Mouse (Mus musculus) embryo, embryonic 11 days (tissue): ENCODE measurements around the gene Lin28a.
"Not testable (repeated sequence)": the region's sequence is repeated elsewhere in the genome, so short reads cannot be mapped to it uniquely, and the experiment has no call there.

Experiments used
- DNase-seq: peaks from one replicate; pipeline ENCODE4 v3.0.0-alpha.2; 2015

Lin28a gene

DNA sequence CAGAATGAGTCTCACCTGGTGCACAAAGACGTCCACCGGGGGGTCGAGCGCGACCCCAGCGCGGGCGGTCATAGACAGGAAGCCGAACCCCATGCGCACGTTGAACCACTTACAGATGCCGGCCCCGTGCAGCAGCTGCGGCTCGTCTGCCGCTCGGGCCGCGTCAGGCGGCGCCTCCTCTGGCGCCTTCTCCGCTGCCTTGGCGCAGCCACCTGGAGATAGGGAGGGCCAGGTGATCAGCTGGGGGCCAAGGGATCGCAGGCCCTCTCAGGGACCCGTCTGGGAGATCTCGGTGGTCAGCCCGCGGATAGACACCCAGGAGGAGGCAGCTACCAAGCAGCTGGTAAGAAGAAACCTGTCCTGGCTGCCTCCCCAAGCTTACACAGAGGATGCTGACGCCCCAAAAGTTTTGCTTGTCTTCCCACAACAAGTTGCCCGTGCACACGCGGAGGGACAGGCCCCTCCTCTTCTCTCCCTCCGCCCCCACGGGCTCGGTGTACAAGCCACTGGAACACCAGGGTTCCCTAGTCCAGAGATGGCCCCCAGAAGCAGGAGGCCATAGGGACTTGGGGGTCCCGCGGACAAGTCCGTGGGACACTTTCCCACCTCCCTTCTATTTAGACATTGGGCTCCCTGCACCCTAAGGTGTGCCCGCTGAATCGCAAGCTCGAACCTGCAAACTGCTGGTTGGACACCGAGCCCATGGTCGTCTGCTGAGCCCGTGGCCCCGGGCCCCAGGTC is 433 bp downstream of the Lin28a start:
- peak; percentile 75 for DNase-seq

DNA sequence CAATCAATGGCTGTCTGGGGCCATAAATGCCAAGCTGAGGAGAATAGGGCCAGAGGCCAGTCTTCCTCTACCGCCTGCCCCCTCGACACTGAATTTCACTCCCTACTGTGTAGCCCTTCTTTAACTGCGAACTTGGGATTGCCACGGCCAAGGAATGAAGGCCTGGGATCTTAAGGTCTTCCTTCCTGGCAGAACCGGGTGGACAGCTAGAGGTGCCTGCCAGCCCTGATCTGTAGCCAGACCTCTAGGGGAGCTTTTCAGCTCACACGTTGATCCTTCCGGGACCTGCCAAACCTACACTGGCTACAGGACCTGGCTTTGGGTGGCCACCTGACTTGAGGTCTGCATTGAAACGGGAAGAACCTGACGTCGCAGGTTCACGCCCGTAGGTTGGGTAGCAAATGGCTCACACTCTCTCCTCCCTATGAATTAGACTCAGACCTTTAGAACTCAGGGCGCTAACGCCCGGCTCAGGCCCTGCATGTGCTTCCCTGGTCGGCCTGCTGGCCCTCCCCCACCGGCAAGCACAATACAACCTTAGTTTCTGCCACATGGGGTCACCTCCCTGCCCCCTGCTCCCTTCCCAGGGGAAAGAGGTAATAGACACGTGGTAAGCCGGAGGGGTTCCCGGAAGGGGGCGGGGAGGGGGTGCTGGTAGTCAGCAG is 1.3 kb downstream of the Lin28a start:
- peak; percentile 77 for DNase-seq

DNA sequence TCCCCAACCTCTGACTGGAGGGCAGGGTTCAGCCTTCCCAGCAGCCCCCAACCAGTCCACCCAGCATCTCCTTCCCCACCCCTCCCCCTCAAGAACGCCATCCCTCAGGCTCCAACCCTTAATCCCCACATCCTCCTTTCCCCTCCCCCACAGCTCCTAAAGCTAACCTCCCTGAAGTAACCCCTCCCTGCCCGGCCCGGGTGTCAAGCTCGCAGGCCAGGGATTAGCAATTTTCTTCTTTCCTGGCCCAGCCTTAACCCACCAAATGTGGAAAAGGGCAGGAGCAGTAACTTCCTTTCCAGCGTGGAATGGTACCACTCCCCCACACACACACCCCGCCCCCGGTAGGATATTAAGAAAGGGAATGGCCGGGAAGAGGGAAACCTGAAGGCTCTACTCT is 1.9 kb downstream of the Lin28a start:
- DNase-seq = peak; percentile 89

DNA sequence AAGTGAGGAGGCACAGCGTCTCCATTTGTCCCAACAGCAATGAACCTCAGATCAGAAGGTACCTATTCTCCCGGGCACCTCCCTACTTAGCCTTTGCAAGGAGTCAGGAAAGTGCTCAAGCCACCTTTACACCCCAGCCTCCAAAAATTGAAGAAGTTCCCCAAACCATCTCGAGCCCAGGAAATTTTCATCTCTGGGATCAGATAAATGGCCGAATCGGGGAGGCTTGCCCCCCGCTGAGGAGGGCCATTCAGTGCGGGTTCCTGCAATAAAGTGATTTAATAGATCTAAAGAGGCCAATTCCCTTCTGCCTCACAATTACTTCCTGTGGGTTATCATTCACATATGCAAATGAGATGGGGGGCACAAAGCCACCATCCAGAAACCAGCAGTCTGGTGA is 2.4 kb downstream of the Lin28a start:
- no peak for DNase-seq

DNA sequence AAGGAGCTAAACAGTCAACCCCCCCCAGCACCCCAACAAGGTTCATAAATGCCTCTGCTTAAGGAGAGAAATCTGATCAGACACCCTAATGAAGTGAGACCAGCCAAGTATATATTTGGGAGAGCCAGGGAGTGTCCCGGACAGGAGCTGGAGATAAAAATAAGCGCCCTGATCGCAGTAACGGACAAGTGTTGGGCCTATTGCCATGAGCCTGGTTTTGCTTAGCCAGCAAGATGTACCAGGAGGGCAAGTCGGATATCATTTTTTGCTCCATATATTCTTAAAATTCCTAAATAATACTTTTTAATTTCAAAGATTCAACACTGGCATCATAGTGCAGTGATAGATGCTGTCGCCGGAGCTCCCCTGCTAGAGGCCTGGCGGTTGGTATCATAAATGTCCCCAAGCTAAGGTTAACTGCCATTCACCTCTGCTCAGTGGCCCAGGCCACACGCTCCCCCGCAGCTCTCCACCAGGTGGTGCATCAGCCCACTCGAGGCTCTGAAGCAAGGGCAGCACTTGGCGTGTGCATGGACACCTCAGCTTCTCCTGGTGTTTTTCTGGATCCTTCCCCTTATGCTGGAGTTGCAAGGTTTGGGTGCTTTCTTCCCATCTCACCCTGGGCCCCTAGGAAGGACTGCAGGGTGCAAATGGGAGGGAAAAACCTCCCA is 5.6 kb downstream of the Lin28a start:
- peak; percentile 65 for DNase-seq

DNA sequence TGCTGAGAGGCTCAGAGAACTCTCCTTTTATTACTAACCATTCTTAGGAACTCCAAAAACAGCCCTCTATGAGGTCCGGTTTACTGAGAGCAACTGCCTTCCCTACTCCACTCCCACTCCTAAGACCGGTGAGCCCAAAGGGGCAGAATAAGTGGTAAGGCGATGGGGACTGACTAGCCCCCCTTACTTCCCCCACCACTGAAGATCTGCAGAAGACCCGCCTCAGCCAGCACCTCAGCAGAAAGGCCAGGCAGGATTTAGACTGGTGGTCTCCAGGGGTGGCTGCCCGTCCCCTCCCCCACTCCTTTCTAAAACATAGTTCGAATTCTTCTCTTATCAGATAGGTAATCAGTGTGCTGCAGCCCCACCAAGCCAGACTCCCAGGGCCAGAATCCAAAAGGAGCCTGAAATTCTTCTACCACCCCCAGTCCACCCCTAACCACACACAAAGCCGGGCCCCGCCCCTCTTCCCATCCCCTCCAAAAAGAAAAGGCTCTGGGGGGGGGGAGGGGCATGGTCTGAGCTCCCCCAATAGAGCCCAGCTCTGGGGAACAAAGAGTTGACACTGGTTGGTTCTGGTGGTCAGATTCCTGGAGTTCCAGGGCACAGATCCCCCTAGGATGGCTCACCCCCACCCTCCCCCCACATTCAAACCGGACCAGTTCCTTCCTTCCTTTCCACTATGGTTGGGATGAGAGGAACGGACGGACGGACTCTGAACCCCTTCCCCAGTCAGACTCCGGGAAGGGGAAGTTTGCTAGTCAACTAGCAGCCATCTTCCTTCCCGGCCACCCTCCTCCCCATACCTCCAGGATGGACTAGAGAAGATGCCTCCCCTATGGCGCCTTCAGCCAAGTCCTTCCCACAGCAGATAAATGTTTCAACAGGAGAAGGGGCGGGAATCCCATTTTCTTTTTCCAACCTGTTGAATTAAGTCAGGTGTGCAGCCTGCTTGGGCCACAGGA is 6.9 kb downstream of the Lin28a start:
- DNase-seq = peak; percentile 65

DNA sequence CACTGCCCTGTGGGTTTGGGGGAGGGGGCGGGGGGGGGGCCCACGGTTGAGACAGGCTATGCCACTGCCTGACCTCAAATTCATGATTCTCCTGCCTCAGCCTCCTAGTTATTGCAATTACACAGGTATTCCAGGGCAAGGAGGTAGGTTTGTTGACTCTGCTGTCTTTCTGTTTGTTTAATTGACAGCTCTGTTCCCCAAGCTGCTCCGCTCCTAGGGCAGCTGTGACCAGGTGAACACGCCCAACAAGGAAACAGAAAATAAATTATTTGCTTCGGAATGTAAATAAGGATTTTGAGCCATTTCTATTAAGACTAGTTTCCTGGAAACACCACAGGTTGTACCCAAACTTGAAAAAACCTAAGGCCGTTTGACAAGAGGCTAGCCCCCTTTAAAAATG is 8.9 kb downstream of the Lin28a start:
- DNase-seq = no peak

DNA sequence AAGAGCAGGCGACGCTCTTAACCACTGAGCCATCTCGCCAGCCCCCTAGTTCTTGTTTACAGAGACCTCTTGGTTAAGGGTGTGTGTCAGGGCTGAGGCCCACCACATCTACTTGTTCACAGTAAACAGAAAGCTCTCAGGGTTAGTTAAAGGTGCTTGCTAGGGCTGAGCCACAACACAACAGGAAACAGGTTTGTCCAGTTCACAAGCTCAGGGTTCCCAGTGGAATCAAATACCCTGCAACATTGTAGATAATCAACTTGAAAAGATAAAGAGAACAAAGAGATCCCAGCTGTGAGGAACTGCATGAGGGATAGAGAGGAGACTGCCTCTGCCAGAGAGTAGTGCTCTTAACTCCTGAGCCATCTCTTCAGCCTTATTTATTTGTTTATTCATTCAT is 11.8 kb downstream of the Lin28a start:
- DNase-seq = no peak

DNA sequence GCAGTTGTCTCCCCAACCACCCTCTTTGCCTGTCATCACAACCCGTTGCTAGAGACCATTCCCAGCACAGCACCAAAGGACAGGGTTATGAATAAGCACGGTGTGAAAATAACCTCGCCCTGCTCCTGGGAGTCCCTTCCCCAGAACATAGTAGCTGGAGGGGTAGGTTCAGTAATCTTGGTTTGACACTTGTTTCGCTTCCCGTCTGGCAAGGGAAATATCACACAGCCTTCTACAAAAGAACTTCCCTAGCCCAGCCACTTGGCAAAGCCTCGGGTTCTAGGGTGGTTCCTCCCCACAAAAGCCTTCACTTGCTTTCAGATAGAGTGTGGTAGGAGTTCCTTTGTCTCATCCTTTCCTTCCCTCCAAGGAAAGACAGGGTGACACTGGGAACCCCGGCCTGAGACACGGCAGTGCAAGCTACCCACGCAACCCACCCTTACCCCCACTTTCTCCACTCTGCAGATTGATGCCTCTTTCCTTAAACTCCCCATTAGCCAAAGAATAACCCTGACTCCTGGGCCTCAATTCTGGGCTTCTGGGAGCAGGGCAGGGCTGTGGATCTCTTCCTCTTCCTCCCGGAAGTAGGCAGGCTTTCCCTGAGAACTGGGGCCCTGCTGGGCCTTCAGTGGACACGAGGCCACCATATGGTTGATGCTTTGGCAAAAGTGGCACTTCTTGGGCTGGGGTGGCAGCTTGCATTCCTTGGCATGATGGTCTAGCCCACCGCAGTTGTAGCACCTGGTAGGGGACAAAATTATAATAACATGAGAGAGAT is 12.9 kb downstream of the Lin28a start:
- DNase-seq = no peak

DNA sequence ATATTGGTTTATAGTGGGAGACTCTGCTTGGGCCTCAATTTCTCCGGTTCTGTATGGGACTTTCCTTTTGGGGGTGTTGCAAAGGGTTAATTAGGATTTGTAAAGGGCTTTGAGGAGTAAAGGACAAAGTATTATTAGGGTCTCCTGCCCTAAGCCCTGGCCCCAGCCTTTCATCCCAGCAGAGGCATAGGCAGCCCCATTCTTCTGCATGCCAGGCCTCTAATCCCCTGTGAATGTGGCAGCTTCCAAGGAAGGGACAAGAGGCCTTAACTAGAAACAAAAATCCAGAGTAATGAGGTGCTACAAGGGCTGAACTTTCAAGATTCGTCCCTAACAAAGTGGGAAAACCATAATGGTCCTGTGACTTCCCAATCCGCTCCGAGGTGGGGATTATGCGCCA is 15.7 kb downstream of the Lin28a start:
- peak; percentile 39 for DNase-seq

DNA sequence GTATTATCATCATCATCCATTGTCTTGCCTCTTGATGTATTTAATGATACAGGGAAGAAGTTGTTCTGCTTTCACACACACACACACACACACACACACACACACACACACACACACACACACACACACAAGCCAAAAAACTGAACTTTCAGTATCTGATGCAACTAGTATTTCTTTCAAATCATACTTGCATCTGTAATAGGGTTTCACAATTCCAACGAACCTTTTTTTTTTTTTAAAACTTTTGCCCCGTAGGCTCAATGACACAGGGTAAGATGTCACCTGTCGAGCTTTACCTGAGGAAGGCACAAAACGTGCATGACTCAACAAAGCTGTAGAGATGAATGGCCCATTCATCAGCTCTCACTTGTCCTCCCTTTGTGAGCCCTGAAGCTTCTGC is 16.4 kb downstream of the Lin28a start:
- DNase-seq = no peak

DNA sequence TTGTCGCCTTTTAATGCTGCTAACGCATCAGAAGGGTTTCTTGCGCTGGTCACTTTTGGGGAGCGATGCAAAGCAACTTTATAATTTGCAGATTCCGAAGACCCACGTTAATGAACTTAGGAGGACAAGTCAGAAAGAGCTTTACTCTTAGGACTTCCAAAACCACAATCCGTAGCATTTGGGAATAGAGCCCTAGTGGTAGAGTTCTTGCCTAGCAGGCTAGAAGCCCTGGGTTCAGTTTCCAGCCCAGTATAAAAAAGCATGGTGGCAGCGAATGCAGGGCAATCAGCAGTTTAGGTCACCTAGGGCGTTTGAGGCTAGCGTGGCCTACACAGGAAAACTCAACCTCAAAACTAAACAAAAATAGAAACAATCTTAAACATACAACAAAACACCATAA is 16.9 kb downstream of the Lin28a start:
- no peak for DNase-seq

DNA sequence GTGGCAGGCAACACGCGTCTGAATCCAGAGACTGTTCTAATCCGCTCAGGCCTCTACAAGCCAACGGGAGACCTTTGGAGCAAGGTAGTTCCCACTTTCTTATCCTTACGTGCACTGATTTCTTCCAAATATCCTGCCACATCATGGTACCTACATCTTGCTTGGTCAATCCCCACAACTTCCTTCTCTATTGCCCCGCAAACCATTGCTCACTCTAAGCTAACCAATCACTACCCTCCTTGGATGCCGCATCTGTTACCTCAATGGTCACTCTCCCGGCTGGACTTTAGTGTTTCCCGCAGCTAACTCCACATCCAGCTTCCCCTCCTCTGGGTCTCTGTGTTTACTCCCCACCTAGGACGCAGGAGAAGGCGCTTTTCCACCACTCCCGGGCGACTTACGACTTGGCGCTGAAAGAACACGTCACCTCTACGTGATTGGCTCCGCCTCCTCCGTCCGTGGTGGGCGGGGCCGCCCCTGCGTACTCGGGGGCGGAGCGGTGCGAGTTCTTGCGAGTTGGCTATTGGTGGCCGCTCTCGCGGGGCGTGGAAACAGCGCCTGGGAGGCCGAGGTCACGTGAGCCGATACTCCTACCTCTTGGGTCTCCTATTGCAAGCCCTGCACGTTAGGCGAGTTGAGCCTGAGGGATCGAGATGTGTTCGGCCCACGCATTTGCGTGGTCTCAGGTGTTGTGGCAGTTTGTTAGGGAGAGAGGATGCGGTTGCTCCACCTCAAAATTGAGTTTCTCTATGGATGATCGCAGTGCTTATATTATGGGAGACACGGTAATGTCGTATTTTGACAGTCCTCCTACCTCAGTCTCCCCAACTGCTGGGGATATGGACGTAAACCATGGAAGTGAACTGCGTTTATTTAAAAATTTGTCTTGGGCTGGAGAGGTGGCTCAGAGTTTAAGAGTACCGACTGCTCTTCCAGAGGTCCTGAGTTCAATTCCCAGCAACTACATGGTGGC is 17.9 kb downstream of the Lin28a start, which contains the start of gene Dhdds:
Gene Dhdds, minus strand, starts transcription at position 453 of the 973 bp plus-strand sequence.
- peak; percentile 100 for DNase-seq

DNA sequence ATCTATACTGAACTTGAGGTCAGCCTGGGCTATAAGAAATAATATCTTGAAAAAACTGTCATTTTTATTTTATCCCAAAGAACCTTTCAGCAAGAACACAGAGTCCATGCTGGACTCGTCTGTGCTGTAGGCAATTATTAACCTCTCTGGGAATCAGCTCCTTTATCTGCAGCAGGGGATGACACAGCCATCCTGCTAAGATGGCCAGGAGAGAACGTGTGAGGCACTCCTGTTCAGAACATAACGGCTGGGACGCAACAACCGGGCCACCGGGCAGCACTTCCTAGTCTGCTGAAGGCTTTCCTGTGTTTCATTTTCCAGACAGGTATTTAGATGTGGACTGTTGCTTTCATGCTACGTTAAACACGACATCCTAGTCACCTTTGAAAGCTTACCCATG is 23.9 kb downstream of the Lin28a start:
- no peak for DNase-seq

DNA sequence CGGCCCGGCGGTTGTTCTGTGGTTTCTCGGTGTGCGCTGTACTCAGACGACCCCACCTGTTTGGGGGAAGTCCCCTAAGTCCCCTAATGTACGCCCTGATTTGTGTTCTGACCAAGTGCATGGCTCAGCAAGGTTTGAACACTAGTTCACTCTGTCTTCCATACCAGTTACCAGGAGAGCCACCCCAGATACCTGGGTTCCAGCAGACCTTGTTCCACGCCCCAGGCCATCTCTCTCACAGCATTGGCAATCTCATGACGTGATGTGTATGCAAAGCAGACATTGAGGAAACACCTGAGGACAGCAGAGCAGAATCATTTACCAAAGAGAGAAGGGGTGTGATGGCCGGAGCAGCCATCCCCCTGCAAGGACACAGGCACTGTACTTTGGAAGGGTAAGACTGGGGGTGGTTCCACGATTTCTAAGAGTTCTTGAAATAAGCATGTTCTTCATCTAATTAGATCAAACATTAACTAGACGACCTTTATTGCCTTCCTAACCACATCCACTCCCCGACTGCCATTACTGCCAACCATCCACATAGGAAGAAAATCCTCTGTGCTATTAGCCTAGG is 27.5 kb downstream of the Lin28a start:
- DNase-seq = no peak

DNA sequence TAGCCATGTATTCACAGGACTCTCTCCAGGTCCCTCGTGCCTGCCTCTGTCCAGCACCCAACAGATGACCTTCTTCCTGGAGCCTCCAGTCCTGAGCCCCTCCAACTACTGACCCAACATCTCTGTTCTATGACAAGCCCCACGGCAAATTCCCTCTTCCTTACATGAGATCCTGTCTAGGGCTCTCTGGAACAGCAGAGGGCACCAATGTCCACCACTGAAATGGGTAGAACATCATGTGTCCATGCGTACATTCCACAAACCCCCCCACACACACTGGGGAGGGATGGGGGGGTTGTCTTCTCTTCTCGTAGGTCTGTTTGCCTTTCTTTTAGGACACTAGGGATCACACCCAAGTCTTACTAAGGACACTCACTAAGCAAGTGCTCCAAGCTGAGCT is 28.6 kb downstream of the Lin28a start:
- no peak for DNase-seq

DNA sequence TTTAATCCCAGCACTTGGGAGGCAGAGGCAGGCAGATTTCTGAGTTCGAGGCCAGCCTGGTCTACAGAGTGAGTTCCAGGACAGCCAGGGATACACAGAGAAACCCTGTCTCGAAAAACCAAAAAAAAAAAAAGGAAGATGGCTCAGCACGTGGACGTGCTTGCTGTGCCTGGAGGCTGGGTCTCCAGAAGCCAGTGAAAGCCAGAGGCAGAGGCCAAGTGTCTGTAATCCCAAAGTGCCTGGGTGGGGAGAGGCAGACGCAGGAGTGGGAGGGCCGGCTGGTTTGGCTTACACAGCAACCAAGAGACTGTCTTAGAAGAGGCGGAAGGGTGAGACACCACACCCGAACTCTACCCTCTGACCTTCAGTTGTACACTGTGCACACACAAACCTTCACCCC is 30.4 kb downstream of the Lin28a start:
- not testable (repeated sequence) for DNase-seq

DNA sequence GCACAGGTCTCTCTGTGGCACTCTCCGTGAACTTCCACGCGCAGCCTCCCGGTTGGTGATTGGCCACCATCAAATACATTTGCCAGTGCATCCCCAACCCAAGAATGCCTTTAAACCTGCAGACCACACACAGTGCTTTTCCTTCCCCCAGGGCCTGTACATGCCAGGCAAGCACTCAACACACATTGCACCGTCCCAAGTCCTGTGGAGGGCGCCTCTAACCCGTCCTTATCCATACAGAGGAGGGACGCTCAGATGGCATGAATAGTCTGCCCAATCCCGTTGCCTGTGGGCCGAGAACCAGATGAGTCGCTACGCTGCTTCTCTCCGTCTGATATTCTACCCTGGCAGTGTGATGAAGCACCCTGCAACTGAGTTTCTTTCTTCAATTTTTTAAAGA is 35.7 kb downstream of the Lin28a start:
- no peak for DNase-seq

DNA sequence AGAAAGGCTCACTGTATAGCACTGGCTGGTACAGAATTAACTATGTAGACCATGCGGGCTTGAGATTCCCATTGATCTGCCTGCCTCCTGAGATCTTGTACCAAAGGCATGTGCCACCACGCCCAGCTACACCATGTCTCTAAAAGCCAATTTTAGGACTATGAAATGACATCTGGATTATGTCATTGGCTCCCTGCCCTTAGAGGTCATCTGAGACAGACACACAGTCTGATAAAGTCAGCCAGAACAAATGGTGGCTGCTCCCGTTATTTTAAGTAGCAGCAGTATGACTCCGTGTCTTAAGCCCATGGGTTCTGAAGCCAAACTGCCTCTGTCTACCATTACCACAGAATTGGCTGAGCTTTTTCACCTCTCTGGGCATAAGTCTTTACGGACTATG is 38.1 kb downstream of the Lin28a start:
- DNase-seq = no peak

DNA sequence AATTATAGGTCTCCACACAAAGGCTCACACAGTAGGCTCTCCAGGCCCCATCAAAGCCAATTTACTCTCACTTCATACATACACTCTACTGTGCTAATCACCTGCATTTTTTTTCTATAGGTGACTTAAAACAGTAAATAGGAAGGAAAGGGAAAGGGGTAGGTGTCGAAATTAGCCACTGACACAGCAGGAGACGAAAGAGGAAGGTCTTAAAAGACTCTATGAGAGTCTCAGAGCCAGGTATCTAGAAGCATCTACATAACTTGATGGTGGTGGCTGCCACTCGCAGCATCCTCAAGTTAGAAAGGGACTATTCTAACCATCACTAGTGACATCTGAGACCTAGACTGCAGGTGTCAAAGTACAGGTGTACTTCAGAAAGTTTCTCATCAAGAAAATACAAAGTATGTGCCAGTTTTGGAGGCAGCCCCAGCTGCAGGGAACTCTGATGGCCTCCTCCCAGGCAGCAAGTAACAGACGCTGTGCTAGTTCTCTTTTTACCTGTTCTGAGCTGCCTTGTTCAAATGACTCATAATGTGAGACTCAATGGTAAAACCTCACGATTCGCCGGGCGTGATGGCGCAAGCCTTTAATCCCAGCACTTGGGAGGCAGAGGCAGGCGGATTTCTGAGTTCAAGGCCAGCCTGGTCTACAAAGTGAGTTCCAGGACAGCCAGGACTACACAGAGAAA is 40.5 kb downstream of the Lin28a start:
- no peak for DNase-seq
